Mouse (Mus musculus) forebrain, embryonic 13.5 days (tissue): ENCODE measurements at regions not wholly inside any gene's neighbourhood (a gene's known extent, or its start where the extent isn't known, plus 50 kb on each side); places are given as distances from the start of the nearest gene placed in this dataset.

Experiments
- ATAC-seq: fragments of 200-750 bp; cut with Nextera tagmentation; 2 replicates; pipeline ENCODE4 v1.8.0; 2017
- H3K27ac ChIP-seq: fragments of 300-500 bp; sonication (generic); 2 replicates; pipeline ENCODE4 v1.5.1; 2015; ENCODE audit warnings: inconsistent platforms, mild to moderate bottlenecking, moderate library complexity
- H3K27me3 ChIP-seq: fragments of 300-500 bp; sonication (generic); 2 replicates; pipeline ENCODE4 v1.6.1; 2015; ENCODE audit warnings: mild to moderate bottlenecking, inconsistent platforms
- H3K36me3 ChIP-seq: fragments of 300-500 bp; sonication (generic); 2 replicates; pipeline ENCODE4 v1.6.1; 2015; ENCODE audit warnings: mild to moderate bottlenecking, inconsistent platforms; ENCODE audit not compliant: poor library complexity, severe bottlenecking
- H3K4me1 ChIP-seq: fragments of 300-500 bp; sonication (generic); 2 replicates; pipeline ENCODE4 v1.6.1; 2015; ENCODE audit warnings: inconsistent platforms
- H3K4me2 ChIP-seq: fragments of 300-500 bp; sonication (generic); 2 replicates; pipeline ENCODE4 v1.6.1; 2015; ENCODE audit warnings: inconsistent platforms, mild to moderate bottlenecking, moderate library complexity
- H3K4me3 ChIP-seq: fragments of 300-500 bp; sonication (generic); 2 replicates; pipeline ENCODE4 v1.5.1; 2015; ENCODE audit warnings: mild to moderate bottlenecking, inconsistent platforms
- H3K9ac ChIP-seq: fragments of 300-500 bp; sonication (generic); 2 replicates; pipeline ENCODE4 v1.6.1; 2015; ENCODE audit warnings: mild to moderate bottlenecking, inconsistent platforms
- H3K9me3 ChIP-seq: fragments of 300-500 bp; sonication (generic); replicated peaks from 2 replicates; pipeline ENCODE4 v1.6.1; 2016; ENCODE audit warnings: inconsistent platforms
- WGBS: fragments of 180-500 bp; shearing (Covaris S2); methylation state at CpG from one replicate; pipeline ENCODE4 v1.1.7; 2015; 5-methylcytosine and 5-hydroxymethylcytosine counted together

GRCm38 (mm10) chr10:117571891-117572573 is 57.3 kb upstream of the Cpm start:
- Histone ChIP-seq H3K4me1 (peaks cover 16% of the 10 kb centered on the region), H3K36me3 (no peaks in the 10 kb centered on the region), H3K27ac (no peak overlapping the region), H3K9ac (peak overlapping the region; percentile 43; the same call in 1 of the 2 replicates), H3K4me2 (peak overlapping the region; percentile 69), H3K9me3 (0 out of 2 replicates have a peak, but pooled peaks cover under 1% of the 10 kb centered on the region), H3K4me3 (peak overlapping the region; percentile 35), H3K27me3 (peaks cover 30% of the 10 kb centered on the region)
- WGBS = 15% methylated on average over 9 of the region's 9 CpGs
- ATAC-seq = no peak

GRCm38 (mm10) chr10:117570971-117571861 is 58.1 kb upstream of the Cpm start:
- Histone ChIP-seq H3K27me3 (peaks cover 30% of the 10 kb centered on the region), H3K4me2 (peak overlapping the region; percentile 69), H3K4me3 (peak overlapping the region; percentile 35), H3K9me3 (0 out of 2 replicates have a peak, but pooled peaks cover 4% of the 10 kb centered on the region), H3K36me3 (no peaks in the 10 kb centered on the region), H3K9ac (peak overlapping the region; percentile 43), H3K27ac (no peak overlapping the region), H3K4me1 (peaks cover 16% of the 10 kb centered on the region)
- no peak for ATAC-seq
- WGBS = under 1% methylated on average over 27 of the region's 27 CpGs

- Histone ChIP-seq H3K27ac (no peak overlapping the region), H3K4me3 (peak overlapping the region; percentile 35; the same call in 1 of the 2 replicates), H3K27me3 (peaks cover 30% of the 10 kb centered on the region), H3K36me3 (no peaks in the 10 kb centered on the region), H3K4me1 (peaks cover 16% of the 10 kb centered on the region), H3K4me2 (peak overlapping the region; percentile 69), H3K9me3 (0 out of 2 replicates have a peak, but pooled peaks cover 4% of the 10 kb centered on the region), H3K9ac (no peak overlapping the region)
- WGBS = 54% methylated on average over 8 of the region's 8 CpGs
- no peak for ATAC-seq
Observed at GRCm38 (mm10) chr10:117570091-117570970, 59.0 kb upstream of the Cpm start.

- no peak overlapping the region for H3K4me2 ChIP-seq
- H3K36me3 ChIP-seq = no peaks in the 10 kb centered on the region
- no peak overlapping the region for H3K27ac ChIP-seq
- no peak overlapping the region for H3K9ac ChIP-seq
- H3K4me3 ChIP-seq = no peak overlapping the region
- H3K4me1 ChIP-seq = peaks cover 16% of the 10 kb centered on the region
- H3K27me3 ChIP-seq = peaks cover 30% of the 10 kb centered on the region
- no peak for ATAC-seq
- WGBS = 80% methylated on average over 11 of the region's 11 CpGs
- H3K9me3 ChIP-seq = 0 out of 2 replicates have a peak, but pooled peaks cover 4% of the 10 kb centered on the region
Observed at GRCm38 (mm10) chr10:117569301-117570079, 59.8 kb upstream of the Cpm start.

GRCm38 (mm10) chr10:117568472-117569300 is 60.6 kb upstream of the Cpm start:
- H3K27me3 ChIP-seq = peaks cover 27% of the 10 kb centered on the region
- no peak overlapping the region for H3K9ac ChIP-seq
- no peak for ATAC-seq
- no peaks in the 10 kb centered on the region for H3K36me3 ChIP-seq
- peaks cover 16% of the 10 kb centered on the region for H3K4me1 ChIP-seq
- H3K27ac ChIP-seq = no peak overlapping the region
- H3K4me2 ChIP-seq = no peak overlapping the region
- 94% methylated on average over 13 of the region's 13 CpGs for WGBS
- 0 out of 2 replicates have a peak, but pooled peaks cover 4% of the 10 kb centered on the region for H3K9me3 ChIP-seq
- no peak overlapping the region for H3K4me3 ChIP-seq

GRCm38 (mm10) chr10:117568138-117568387 is 61.2 kb upstream of the Cpm start:
- Histone ChIP-seq H3K4me1 (peaks cover 16% of the 10 kb centered on the region), H3K9me3 (0 out of 2 replicates have a peak, but pooled peaks cover 4% of the 10 kb centered on the region), H3K27ac (no peak overlapping the region), H3K36me3 (no peaks in the 10 kb centered on the region), H3K9ac (no peak overlapping the region), H3K4me3 (no peak overlapping the region), H3K27me3 (peaks cover 25% of the 10 kb centered on the region), H3K4me2 (no peak overlapping the region)
- no peak for ATAC-seq
- WGBS = 92% methylated on average over 3 of the region's 3 CpGs

- no peak overlapping the region for H3K4me3 ChIP-seq
- peaks cover 20% of the 10 kb centered on the region for H3K27me3 ChIP-seq
- H3K4me2 ChIP-seq = no peak overlapping the region
- WGBS = 92% methylated on average over 8 of the region's 8 CpGs
- 0 out of 2 replicates have a peak, but pooled peaks cover 4% of the 10 kb centered on the region for H3K9me3 ChIP-seq
- H3K9ac ChIP-seq = no peak overlapping the region
- H3K4me1 ChIP-seq = peaks cover 16% of the 10 kb centered on the region
- no peak overlapping the region for H3K27ac ChIP-seq
- no peaks in the 10 kb centered on the region for H3K36me3 ChIP-seq
- ATAC-seq = no peak
Observed at GRCm38 (mm10) chr10:117567379-117568137, 61.7 kb upstream of the Cpm start.

GRCm38 (mm10) chr10:117566648-117567378 is 62.5 kb upstream of the Cpm start:
- Histone ChIP-seq H3K4me2 (no peak overlapping the region), H3K27me3 (peaks cover 13% of the 10 kb centered on the region), H3K27ac (no peak overlapping the region), H3K9me3 (0 out of 2 replicates have a peak, but pooled peaks cover 4% of the 10 kb centered on the region), H3K4me3 (no peak overlapping the region), H3K9ac (no peak overlapping the region), H3K36me3 (no peaks in the 10 kb centered on the region), H3K4me1 (peaks cover 12% of the 10 kb centered on the region)
- no peak for ATAC-seq
- WGBS = 90% methylated on average over 8 of the region's 8 CpGs

GRCm38 (mm10) chr10:117566204-117566603 is 63.1 kb upstream of the Cpm start:
- Histone ChIP-seq H3K4me2 (no peak overlapping the region), H3K4me3 (no peak overlapping the region), H3K36me3 (no peaks in the 10 kb centered on the region), H3K27ac (no peak overlapping the region), H3K4me1 (peaks cover 6% of the 10 kb centered on the region), H3K27me3 (peaks cover 8% of the 10 kb centered on the region; the same call in 1 of the 2 replicates), H3K9ac (no peak overlapping the region), H3K9me3 (0 out of 2 replicates have a peak, but pooled peaks cover 4% of the 10 kb centered on the region)
- ATAC-seq = no peak
- WGBS = 86% methylated on average over 3 of the region's 3 CpGs
